Mouse (Mus musculus) midbrain, embryonic 16.5 days (tissue): ENCODE data around the gene Pphln1. TPM values are rescaled to one million over a fixed set of nuclear protein-coding genes. Genes with fewer than 3 reads are reported as not detected.

Experiments used
- ATAC-seq: fragments of 200-750 bp; cut with Nextera tagmentation; 2 replicates; pipeline ENCODE4 v1.8.0; 2017; ENCODE audit warnings: moderate TSS enrichment
- H3K27ac ChIP-seq: fragments of 300-500 bp; sonication (generic); 2 replicates; pipeline ENCODE4 v1.5.1; 2014; ENCODE audit warnings: mild to moderate bottlenecking, low read length, mixed read lengths
- H3K27me3 ChIP-seq: fragments of 300-500 bp; sonication (generic); 2 replicates; pipeline ENCODE4 v1.6.1; 2014; ENCODE audit warnings: low read depth, low read length, mixed read lengths; ENCODE audit not compliant: control insufficient read depth, insufficient read depth
- H3K36me3 ChIP-seq: fragments of 300-500 bp; sonication (generic); 2 replicates; pipeline ENCODE4 v1.6.1; 2014; ENCODE audit warnings: mild to moderate bottlenecking, low read length, moderate library complexity, mixed read lengths; ENCODE audit not compliant: control insufficient read depth, insufficient read depth
- H3K4me1 ChIP-seq: fragments of 300-500 bp; sonication (generic); 2 replicates; pipeline ENCODE4 v1.6.1; 2014; ENCODE audit warnings: mild to moderate bottlenecking, low read length, mixed read lengths; ENCODE audit not compliant: control insufficient read depth, insufficient read depth
- H3K4me2 ChIP-seq: fragments of 300-500 bp; sonication (generic); 2 replicates; pipeline ENCODE4 v1.6.1; 2014; ENCODE audit warnings: mild to moderate bottlenecking, low read length, mixed read lengths
- H3K4me3 ChIP-seq: fragments of 300-500 bp; sonication (generic); 2 replicates; pipeline ENCODE4 v1.5.1; 2014; ENCODE audit warnings: low read depth, mild to moderate bottlenecking, low read length, moderate library complexity, mixed read lengths
- H3K9ac ChIP-seq: fragments of 300-500 bp; sonication (generic); 2 replicates; pipeline ENCODE4 v1.6.1; 2014; ENCODE audit warnings: low read depth, low read length, mixed read lengths
- H3K9me3 ChIP-seq: fragments of 300-500 bp; sonication (generic); replicated peaks from 2 replicates; pipeline ENCODE4 v1.6.1; 2014; ENCODE audit warnings: mild to moderate bottlenecking, low read length, mixed read lengths; ENCODE audit not compliant: control insufficient read depth, poor library complexity, severe bottlenecking
- WGBS: fragments of 180-500 bp; shearing (Covaris S2); extraction: QIAGEN DNeasy Blood & Tissue Kit; methylation state at CpG from one replicate; pipeline ENCODE4 v1.1.7; 2014; 5-methylcytosine and 5-hydroxymethylcytosine counted together
- polyA plus RNA-seq: library from polyadenylated mRNA; unstranded; fragments of >200 nt; fragmentation: Nextera tagmentation; extraction: Ambion mirVana; gene quantifications from 2 replicates; pipeline ENCODE4 v1.2.1, GENCODE M21; 2015

Pphln1 gene
- polyA plus RNA-seq, 1 experiment from 2014 or later, result 37.2 TPM

DNA sequence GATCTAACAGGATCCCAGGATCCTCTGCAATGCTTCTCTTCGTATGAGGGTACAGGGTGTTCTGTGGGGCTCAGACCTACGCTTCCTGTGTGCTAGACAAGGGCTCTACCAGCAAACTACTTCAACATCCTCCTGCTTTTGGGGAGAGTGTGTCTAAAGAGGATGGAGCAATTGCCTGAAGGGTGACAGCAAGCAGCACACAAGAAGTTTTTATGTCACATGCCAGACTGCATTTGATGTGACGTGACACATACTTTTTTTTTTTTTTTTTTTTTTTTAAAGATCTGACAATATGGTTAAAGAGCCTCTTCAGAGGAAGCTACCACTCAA is 132.5 kb downstream of the Pphln1 start:
- no peak overlapping the region for H3K4me2 ChIP-seq
- no peaks in the 10 kb centered on the region for H3K27me3 ChIP-seq
- H3K4me3 ChIP-seq, result no peak overlapping the region
- H3K9ac ChIP-seq, result no peak overlapping the region
- no peaks in the 10 kb centered on the region for H3K36me3 ChIP-seq
- no peak overlapping the region for H3K27ac ChIP-seq
- WGBS, result 84% methylated on average over 3 of the region's 3 CpGs
- ATAC-seq, result no peak
- no peaks in the 10 kb centered on the region for H3K9me3 ChIP-seq
- no peaks in the 10 kb centered on the region for H3K4me1 ChIP-seq

DNA sequence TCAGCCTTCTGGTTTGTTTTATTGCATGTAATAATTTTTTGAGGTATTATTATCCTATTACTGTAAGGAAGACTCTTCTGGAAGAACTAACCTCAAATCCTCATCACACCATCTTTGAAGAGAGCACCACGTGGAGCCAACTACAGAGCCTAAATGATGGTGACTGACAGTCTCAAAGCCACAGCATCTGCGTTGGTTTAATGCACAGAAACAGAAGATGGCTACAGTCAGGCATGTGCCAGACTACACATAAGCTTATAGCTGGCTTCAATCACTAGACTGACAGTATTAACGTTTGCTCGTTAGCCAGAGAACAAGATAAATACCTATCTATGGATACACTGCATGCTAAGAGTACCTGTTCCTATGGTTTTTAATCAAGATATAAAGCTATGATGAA is 138.0 kb downstream of the Pphln1 start:
- ATAC-seq, result no peak
- Histone ChIP-seq H3K9ac (no peak overlapping the region), H3K4me1 (no peaks in the 10 kb centered on the region), H3K27ac (no peak overlapping the region), H3K9me3 (no peaks in the 10 kb centered on the region), H3K4me3 (no peak overlapping the region), H3K36me3 (no peaks in the 10 kb centered on the region), H3K4me2 (no peak overlapping the region), H3K27me3 (no peaks in the 10 kb centered on the region)
- 78% methylated on average over 4 of the region's 4 CpGs for WGBS

DNA sequence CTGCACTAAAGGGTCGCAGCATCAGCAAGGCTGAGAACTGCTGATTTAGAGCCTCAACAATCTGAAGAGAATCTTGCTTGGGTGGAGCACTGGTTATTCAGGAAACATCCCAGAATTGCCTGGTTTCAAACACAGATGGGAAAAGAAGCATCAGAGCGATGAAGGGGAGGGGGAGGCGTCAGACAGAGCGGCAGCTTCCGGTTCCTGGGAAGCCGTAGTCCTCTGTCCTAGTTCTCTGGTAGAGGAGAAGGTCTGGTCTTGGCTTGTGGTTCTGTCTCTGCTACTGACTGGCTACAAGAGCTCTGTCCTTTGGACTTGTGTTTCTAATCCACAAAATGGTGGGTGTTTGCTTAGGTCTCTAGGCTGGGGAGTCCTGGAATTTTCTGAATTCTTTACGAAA is 139.6 kb downstream of the Pphln1 start:
- Histone ChIP-seq H3K9me3 (no peaks in the 10 kb centered on the region), H3K4me3 (no peak overlapping the region), H3K4me1 (no peaks in the 10 kb centered on the region), H3K27ac (no peak overlapping the region), H3K4me2 (no peak overlapping the region), H3K27me3 (no peaks in the 10 kb centered on the region), H3K9ac (no peak overlapping the region), H3K36me3 (no peaks in the 10 kb centered on the region)
- no peak for ATAC-seq
- 89% methylated on average over 7 of the region's 7 CpGs for WGBS

DNA sequence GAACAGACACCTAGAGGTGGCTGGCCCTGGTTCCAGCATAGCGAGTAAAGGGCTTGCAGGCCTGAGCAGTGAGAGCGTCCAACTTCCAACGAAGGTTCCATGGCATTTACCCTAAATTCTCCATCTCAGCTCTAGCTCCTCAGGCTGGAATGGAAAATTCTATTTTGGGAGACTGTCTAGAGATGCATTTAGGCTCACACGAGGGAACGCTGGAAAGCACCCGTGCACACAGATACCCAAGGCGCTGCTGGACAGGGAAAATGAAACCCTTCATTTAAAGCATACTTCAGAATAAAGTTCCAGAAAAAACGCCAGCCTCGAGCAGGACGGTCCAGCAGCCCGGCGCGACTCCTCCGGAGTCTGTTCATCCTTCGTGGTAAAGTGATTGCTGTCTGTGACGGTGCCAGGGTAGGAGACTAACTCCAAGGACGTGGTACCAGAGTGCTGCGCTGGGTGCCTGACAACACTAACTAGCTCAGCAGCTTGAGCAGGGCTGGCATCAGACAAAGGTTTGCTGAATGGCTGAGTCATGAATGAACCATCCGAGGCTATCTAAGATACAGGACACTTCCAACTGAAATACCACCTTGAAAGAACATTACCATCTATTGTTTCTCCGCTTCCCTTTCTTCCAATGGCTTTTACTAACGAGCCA is 140.5 kb downstream of the Pphln1 start:
- no peaks in the 10 kb centered on the region for H3K4me1 ChIP-seq
- no peak overlapping the region for H3K9ac ChIP-seq
- no peaks in the 10 kb centered on the region for H3K36me3 ChIP-seq
- H3K27ac ChIP-seq, result no peak overlapping the region
- H3K4me2 ChIP-seq, result no peak overlapping the region
- no peaks in the 10 kb centered on the region for H3K9me3 ChIP-seq
- 88% methylated on average over 21 of the region's 21 CpGs for WGBS
- H3K4me3 ChIP-seq, result no peak overlapping the region
- ATAC-seq, result no peak
- no peaks in the 10 kb centered on the region for H3K27me3 ChIP-seq

DNA sequence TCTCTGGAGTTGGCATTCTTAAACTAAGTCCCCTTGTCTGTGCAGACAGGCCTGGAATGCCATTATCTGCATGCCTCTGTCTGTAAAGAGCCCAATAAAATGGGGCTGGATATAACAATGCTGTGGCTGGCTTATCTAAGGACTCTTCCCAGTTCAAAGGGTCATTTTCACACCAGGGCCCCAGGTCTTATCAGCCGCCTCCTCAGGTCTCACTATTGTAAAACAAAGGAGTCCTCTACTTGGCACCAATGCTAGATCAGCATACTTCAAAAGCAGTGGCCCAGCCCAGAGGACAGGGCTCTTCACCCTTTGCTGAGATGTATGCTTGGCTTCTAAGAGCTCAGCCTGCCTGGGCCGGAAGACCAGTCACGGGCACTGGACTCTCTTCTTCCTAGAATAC is 141.3 kb downstream of the Pphln1 start:
- Histone ChIP-seq H3K9ac (no peak overlapping the region), H3K36me3 (no peaks in the 10 kb centered on the region), H3K27ac (no peak overlapping the region), H3K4me3 (no peak overlapping the region), H3K4me2 (no peak overlapping the region), H3K27me3 (no peaks in the 10 kb centered on the region), H3K9me3 (no peaks in the 10 kb centered on the region), H3K4me1 (no peaks in the 10 kb centered on the region)
- 80% methylated on average over 3 of the region's 3 CpGs for WGBS
- no peak for ATAC-seq

Other genes with a start within 250 kb of the Pphln1 start
- gene Gxylt1, start 123.2 kb upstream of the Pphln1 start, polyA plus RNA-seq, result 5.2 and 6.0 TPM in 2 replicates
- gene Yaf2, start 61.4 kb upstream of the Pphln1 start, polyA plus RNA-seq, result 123 and 128 TPM in 2 replicates
- gene Zcrb1, start within 50 bp of the Pphln1 start, polyA plus RNA-seq, result 151 and 161 TPM in 2 replicates
- gene Prickle1, start 197.5 kb downstream of the Pphln1 start, polyA plus RNA-seq, result 13.5 and 14.0 TPM in 2 replicates